Mouse (Mus musculus): ENCODE results near the gene Mrps14. TPM values are rescaled to one million over a fixed set of nuclear protein-coding genes. Genes with fewer than 3 reads are reported as not detected.

The Mrps14 gene
- 184 and 185 TPM in 2 replicates for polyA plus RNA-seq (2016; fragmentation: Nextera tagmentation; extraction: Ambion mirVana)

- WGBS = 7% methylated on average over 31 of the region's 31 CpGs
- H3K4me3 ChIP-seq = peak within 1 kb of the TSS; percentile 79
- no peaks in the 10 kb centered on the region for H3K27me3 ChIP-seq (replicated peaks)
- peak; percentile 100 for ATAC-seq (ENCODE audit: insufficient number of reproducible peaks, low FRiP score)
- peak within 1 kb of the TSS; percentile 87 for H3K9ac ChIP-seq
- H3K4me2 ChIP-seq = peak within 1 kb of the TSS; percentile 90
- peaks cover 18% of the 10 kb centered on the region for H3K36me3 ChIP-seq
- H3K9me3 ChIP-seq (replicated peaks) = no peaks in the 10 kb centered on the region
- H3K4me1 ChIP-seq (replicated peaks) = peaks cover 11% of the 10 kb centered on the region
- H3K27ac ChIP-seq (ENCODE audit: poor library complexity, severe bottlenecking) = peak within 1 kb of the TSS; percentile 87
These were observed at the start of gene Mrps14 for GRCm38 (mm10) chr1:160194529-160195336. Gene Mrps14, plus strand, starts transcription at chr1:160195215.

- no peaks in the 10 kb centered on the region for H3K9me3 ChIP-seq (replicated peaks)
- H3K4me2 ChIP-seq = no peak overlapping the region
- ATAC-seq (ENCODE audit: insufficient number of reproducible peaks, low FRiP score) = no peak
- H3K9ac ChIP-seq = no peak overlapping the region
- WGBS = 59% methylated on average over 3 of the region's 3 CpGs
- no peaks in the 10 kb centered on the region for H3K27me3 ChIP-seq (replicated peaks)
- H3K4me1 ChIP-seq (replicated peaks) = no peaks in the 10 kb centered on the region
- H3K4me3 ChIP-seq = no peak overlapping the region
- no peak overlapping the region for H3K27ac ChIP-seq (ENCODE audit: poor library complexity, severe bottlenecking)
- H3K36me3 ChIP-seq = no peaks in the 10 kb centered on the region
These were observed 49.4 kb upstream of the Mrps14 start for GRCm38 (mm10) chr1:160145606-160146005.

GRCm38 (mm10) chr1:160147274-160147673 lies 47.7 kb upstream of the Mrps14 start:
- H3K36me3 ChIP-seq = no peaks in the 10 kb centered on the region
- H3K4me2 ChIP-seq = no peak overlapping the region
- H3K9ac ChIP-seq = no peak overlapping the region
- ATAC-seq (ENCODE audit: insufficient number of reproducible peaks, low FRiP score) = no peak
- H3K4me1 ChIP-seq (replicated peaks) = no peaks in the 10 kb centered on the region
- no peaks in the 10 kb centered on the region for H3K9me3 ChIP-seq (replicated peaks)
- H3K27ac ChIP-seq (ENCODE audit: poor library complexity, severe bottlenecking) = no peak overlapping the region
- no peak overlapping the region for H3K4me3 ChIP-seq
- 73% methylated on average over 7 of the region's 7 CpGs for WGBS
- H3K27me3 ChIP-seq (replicated peaks) = no peaks in the 10 kb centered on the region

- no peak for ATAC-seq (ENCODE audit: insufficient number of reproducible peaks, low FRiP score)
- WGBS = 65% methylated on average over 11 of the region's 11 CpGs
- H3K27me3 ChIP-seq (replicated peaks) = no peaks in the 10 kb centered on the region
- no peaks in the 10 kb centered on the region for H3K36me3 ChIP-seq
- H3K9me3 ChIP-seq (replicated peaks) = no peaks in the 10 kb centered on the region
- H3K9ac ChIP-seq = no peak overlapping the region
- no peak overlapping the region for H3K4me3 ChIP-seq
- no peaks in the 10 kb centered on the region for H3K4me1 ChIP-seq (replicated peaks)
- H3K27ac ChIP-seq (ENCODE audit: poor library complexity, severe bottlenecking) = no peak overlapping the region
- no peak overlapping the region for H3K4me2 ChIP-seq
These were observed 45.6 kb upstream of the Mrps14 start for GRCm38 (mm10) chr1:160149291-160149906.

- 60% methylated on average over 3 of the region's 3 CpGs for WGBS
- no peaks in the 10 kb centered on the region for H3K4me1 ChIP-seq (replicated peaks)
- H3K9me3 ChIP-seq (replicated peaks) = no peaks in the 10 kb centered on the region
- H3K27me3 ChIP-seq (replicated peaks) = no peaks in the 10 kb centered on the region
- H3K36me3 ChIP-seq = no peaks in the 10 kb centered on the region
- no peak for ATAC-seq (ENCODE audit: insufficient number of reproducible peaks, low FRiP score)
- H3K4me2 ChIP-seq = no peak overlapping the region
- no peak overlapping the region for H3K27ac ChIP-seq (ENCODE audit: poor library complexity, severe bottlenecking)
- H3K4me3 ChIP-seq = no peak overlapping the region
- no peak overlapping the region for H3K9ac ChIP-seq
These were observed 44.3 kb upstream of the Mrps14 start for GRCm38 (mm10) chr1:160150726-160151125.

GRCm38 (mm10) chr1:160153480-160153879 lies 41.5 kb upstream of the Mrps14 start, which contains the start of gene Tnn:
Gene Tnn, minus strand, starts transcription at chr1:160153580.
- no peaks in the 10 kb centered on the region for H3K27me3 ChIP-seq (replicated peaks)
- ATAC-seq (ENCODE audit: insufficient number of reproducible peaks, low FRiP score) = no peak
- no peak within 1 kb of the TSS for H3K4me2 ChIP-seq
- H3K9ac ChIP-seq = no peak within 1 kb of the TSS
- H3K4me3 ChIP-seq = no peak within 1 kb of the TSS
- H3K36me3 ChIP-seq = no peaks in the 10 kb centered on the region
- WGBS = 58% methylated on average over 8 of the region's 8 CpGs
- H3K4me1 ChIP-seq (replicated peaks) = no peaks in the 10 kb centered on the region
- no peak within 1 kb of the TSS for H3K27ac ChIP-seq (ENCODE audit: poor library complexity, severe bottlenecking)
- H3K9me3 ChIP-seq (replicated peaks) = no peaks in the 10 kb centered on the region

- Histone ChIP-seq H3K4me2 (no peak overlapping the region), H3K4me1 (replicated peaks) (no peaks in the 10 kb centered on the region), H3K9me3 (replicated peaks) (no peaks in the 10 kb centered on the region), H3K9ac (no peak overlapping the region), H3K36me3 (no peaks in the 10 kb centered on the region), H3K4me3 (no peak overlapping the region), H3K27me3 (replicated peaks) (no peaks in the 10 kb centered on the region), H3K27ac (ENCODE audit: poor library complexity, severe bottlenecking) (no peak overlapping the region)
- no peak for ATAC-seq (ENCODE audit: insufficient number of reproducible peaks, low FRiP score)
- 85% methylated on average over 2 of the region's 2 CpGs for WGBS
These were observed 36.8 kb upstream of the Mrps14 start for GRCm38 (mm10) chr1:160158190-160158589.

- 78% methylated on average over 3 of the region's 5 CpGs for WGBS
- no peaks in the 10 kb centered on the region for H3K9me3 ChIP-seq (replicated peaks)
These were observed 28.4 kb upstream of the Mrps14 start for GRCm38 (mm10) chr1:160166600-160166999.

GRCm38 (mm10) chr1:160176903-160177302 lies 18.1 kb upstream of the Mrps14 start:
- Histone ChIP-seq H3K9ac (no peak overlapping the region), H3K9me3 (replicated peaks) (no peaks in the 10 kb centered on the region), H3K4me2 (no peak overlapping the region), H3K4me3 (no peak overlapping the region), H3K36me3 (no peaks in the 10 kb centered on the region), H3K27ac (ENCODE audit: poor library complexity, severe bottlenecking) (no peak overlapping the region), H3K27me3 (replicated peaks) (no peaks in the 10 kb centered on the region), H3K4me1 (replicated peaks) (no peaks in the 10 kb centered on the region)
- ATAC-seq (ENCODE audit: insufficient number of reproducible peaks, low FRiP score) = no peak
- WGBS = 76% methylated on average over 8 of the region's 8 CpGs

More at GRCm38 (mm10) chr1:160166600-160166999, 28.4 kb upstream of the Mrps14 start:
- Histone ChIP-seq H3K27ac (ENCODE audit: poor library complexity, severe bottlenecking) (no peak overlapping the region), H3K36me3 (no peaks in the 10 kb centered on the region), H3K27me3 (replicated peaks) (no peaks in the 10 kb centered on the region), H3K4me2 (no peak overlapping the region), H3K9ac (no peak overlapping the region), H3K4me1 (replicated peaks) (no peaks in the 10 kb centered on the region), H3K4me3 (no peak overlapping the region)
- ATAC-seq (ENCODE audit: insufficient number of reproducible peaks, low FRiP score) = no peak

- WGBS = 60% methylated on average over 4 of the region's 4 CpGs
- Histone ChIP-seq H3K27me3 (replicated peaks) (no peaks in the 10 kb centered on the region), H3K4me3 (no peak overlapping the region), H3K27ac (ENCODE audit: poor library complexity, severe bottlenecking) (no peak overlapping the region), H3K4me1 (replicated peaks) (no peaks in the 10 kb centered on the region), H3K9ac (no peak overlapping the region), H3K36me3 (no peaks in the 10 kb centered on the region), H3K4me2 (no peak overlapping the region), H3K9me3 (replicated peaks) (no peaks in the 10 kb centered on the region)
- ATAC-seq (ENCODE audit: insufficient number of reproducible peaks, low FRiP score) = no peak
These were observed 13.8 kb upstream of the Mrps14 start for GRCm38 (mm10) chr1:160181216-160181615.

GRCm38 (mm10) chr1:160184506-160184905 lies 10.5 kb upstream of the Mrps14 start:
- H3K36me3 ChIP-seq = no peaks in the 10 kb centered on the region
- no peaks in the 10 kb centered on the region for H3K4me1 ChIP-seq (replicated peaks)
- 18% methylated on average over 5 of the region's 5 CpGs for WGBS
- ATAC-seq (ENCODE audit: insufficient number of reproducible peaks, low FRiP score) = no peak
- no peaks in the 10 kb centered on the region for H3K27me3 ChIP-seq (replicated peaks)
- H3K9ac ChIP-seq = no peak overlapping the region
- H3K4me2 ChIP-seq = peak overlapping the region; percentile 16; the same call in 1 of the 2 replicates
- H3K4me3 ChIP-seq = no peak overlapping the region
- H3K9me3 ChIP-seq (replicated peaks) = no peaks in the 10 kb centered on the region
- no peak overlapping the region for H3K27ac ChIP-seq (ENCODE audit: poor library complexity, severe bottlenecking)

Measured in heart, embryonic 12.5 days (tissue).